Mouse (Mus musculus): Measurements from ENCODE around the gene Cpeb2. TPM values are rescaled to one million over a fixed set of nuclear protein-coding genes. Genes with fewer than 3 reads are reported as not detected.

The Cpeb2 gene
- total RNA-seq, 4 experiments from 2014 or later: 60.1 to 76.3 (median 66.6) TPM

DNA sequence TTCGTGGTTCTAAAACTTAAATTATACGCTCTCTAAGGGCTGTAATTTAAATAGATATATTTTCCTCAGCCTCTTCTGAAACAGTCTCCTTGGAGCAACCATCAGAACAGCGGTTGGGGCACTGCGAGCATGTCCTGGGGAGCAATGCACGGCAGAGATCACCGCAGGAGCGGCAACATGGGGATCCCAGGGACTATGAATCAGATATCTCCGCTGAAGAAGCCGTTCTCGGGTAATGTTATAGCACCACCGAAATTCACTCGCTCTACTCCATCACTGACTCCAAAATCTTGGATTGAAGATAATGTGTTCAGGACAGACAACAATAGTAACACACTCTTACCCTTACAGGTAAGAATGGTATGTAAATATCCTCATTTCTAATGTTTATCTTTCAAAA, 4.3 kb downstream of the Cpeb2 start:
- no peak for DNase-seq (ENCODE audit: low spot score in 2 of 2)

DNA sequence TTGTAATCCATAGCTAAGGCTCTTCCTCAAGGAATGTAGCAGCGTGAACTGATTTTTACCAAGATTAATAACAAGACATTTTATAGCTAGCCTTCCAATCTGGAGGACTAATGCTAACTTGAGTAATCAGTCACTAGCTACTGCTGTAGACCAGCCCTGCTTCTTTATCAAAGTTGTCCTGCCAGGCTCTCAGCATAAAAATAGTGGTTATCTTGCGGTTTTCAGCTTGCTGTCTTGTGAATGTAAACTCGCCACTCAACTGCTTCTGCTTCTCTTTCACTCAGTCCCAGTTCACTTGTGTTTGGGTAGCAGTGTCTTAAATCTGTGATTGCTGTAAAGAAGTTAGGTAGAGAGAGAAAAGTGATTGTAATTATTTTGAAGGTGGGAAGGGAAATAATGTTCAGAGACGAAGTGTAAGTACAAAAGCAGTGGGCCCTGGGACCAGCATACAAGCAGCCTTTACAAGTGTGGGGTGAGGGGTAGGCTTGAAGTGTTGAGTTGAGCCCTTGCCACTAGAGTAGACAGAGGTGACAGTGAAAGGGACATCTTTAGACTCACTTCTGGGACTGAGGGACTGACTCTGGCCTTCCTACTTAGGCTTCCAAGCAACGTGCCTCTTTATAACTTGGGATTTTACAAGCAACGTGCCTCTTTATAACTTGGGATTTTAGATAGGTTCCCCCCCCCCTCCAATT, 6.3 kb downstream of the Cpeb2 start:
- DNase-seq (ENCODE audit: low spot score in 2 of 2): no peak

DNA sequence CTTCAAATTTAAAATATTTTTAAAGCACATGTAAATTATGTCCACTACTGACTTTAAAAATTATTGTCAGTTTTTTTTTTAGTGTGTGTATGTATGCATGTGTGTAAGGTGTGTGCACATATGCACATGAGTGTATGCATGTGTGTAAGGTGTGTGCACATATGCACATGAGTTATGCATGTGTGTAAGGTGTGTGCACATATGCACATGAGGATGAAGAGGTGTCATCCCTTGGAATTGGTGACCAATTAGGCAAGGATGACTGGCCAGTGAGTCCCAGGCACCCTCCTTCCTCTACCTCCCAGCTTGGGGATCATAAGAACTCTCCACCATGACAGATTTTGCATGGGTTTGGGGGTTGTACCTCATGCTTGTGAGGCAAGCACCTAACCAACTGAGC, 7.8 kb downstream of the Cpeb2 start:
- no peak for DNase-seq (ENCODE audit: low spot score in 2 of 2)

- DNase-seq (ENCODE audit: low spot score in 2 of 2): no peak
These were observed 13.3 kb downstream of the Cpeb2 start for GRCm38 (mm10) chr5:43246236-43246635.

GRCm38 (mm10) chr5:43246954-43247353, 14.0 kb downstream of the Cpeb2 start:
- DNase-seq (ENCODE audit: low spot score in 2 of 2): no peak

GRCm38 (mm10) chr5:43248001-43248430, 15.0 kb downstream of the Cpeb2 start:
- DNase-seq (ENCODE audit: low spot score in 2 of 2): no peak

DNA sequence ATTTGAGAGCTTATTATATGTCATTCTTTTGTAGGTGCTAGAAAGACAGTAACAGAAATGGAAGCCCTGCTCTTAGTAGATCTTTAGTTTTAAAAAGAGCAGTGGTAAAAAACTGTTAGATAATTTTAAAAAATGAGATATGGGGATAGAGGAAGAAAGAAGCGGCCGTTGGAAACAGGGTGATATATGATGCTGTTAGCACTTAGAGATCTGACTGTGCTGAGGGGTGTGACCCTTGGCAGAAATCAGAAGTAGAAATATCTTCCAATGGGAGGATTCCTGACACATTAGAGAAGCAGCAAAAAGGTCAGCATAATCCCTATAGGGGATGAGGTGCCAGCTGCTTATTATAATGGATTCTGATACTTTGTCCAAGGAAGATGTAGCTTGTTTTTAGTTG, 24.5 kb downstream of the Cpeb2 start:
- no peak for DNase-seq (ENCODE audit: low spot score in 2 of 2)

GRCm38 (mm10) chr5:43258472-43259142, 25.6 kb downstream of the Cpeb2 start:
- no peak for DNase-seq (ENCODE audit: low spot score in 2 of 2)

DNA sequence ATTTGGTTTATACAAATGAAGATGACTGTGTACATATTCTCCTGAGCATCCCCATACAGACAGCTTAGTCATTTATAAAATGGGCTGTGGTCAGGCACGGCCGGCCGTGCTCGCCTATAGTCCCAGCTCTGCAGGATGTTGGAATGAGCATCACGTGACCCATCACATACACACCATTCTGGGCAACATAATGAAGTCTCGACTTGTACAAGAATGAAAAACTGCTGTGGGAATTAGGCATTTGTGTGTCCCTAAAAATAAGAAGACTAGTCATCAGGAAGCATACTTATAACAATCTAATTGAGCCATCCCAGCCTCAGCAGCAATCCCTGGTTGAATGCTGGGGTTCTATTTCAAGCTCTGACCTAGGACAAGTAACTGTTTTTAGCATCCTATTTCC, 28.8 kb downstream of the Cpeb2 start:
- DNase-seq (ENCODE audit: low spot score in 2 of 2): no peak

DNA sequence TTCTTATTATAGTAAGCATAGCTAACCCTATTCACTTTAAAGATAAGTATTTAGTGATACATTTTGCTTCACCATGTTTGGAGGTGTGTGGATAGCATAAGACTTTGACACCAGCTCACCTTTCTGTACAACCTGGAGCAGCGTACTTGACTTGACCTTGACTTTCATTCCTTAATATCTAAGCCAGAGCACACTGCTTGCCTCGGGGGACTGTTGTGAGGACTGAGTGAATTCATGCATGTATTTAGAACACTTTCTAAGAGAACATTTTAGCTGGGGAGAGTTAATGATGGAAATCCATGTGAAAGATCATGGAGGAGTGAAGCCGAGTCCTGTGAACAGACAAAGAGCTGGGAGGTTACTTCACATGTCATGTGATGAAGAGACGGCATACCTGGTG, 31.0 kb downstream of the Cpeb2 start:
- DNase-seq (ENCODE audit: low spot score in 2 of 2): no peak

- no peak for DNase-seq (ENCODE audit: low spot score in 2 of 2)
These were observed 31.7 kb downstream of the Cpeb2 start for GRCm38 (mm10) chr5:43264696-43265095.

- no peak for DNase-seq (ENCODE audit: low spot score in 2 of 2)
These were observed 45.0 kb downstream of the Cpeb2 start for GRCm38 (mm10) chr5:43277982-43278381.

DNA sequence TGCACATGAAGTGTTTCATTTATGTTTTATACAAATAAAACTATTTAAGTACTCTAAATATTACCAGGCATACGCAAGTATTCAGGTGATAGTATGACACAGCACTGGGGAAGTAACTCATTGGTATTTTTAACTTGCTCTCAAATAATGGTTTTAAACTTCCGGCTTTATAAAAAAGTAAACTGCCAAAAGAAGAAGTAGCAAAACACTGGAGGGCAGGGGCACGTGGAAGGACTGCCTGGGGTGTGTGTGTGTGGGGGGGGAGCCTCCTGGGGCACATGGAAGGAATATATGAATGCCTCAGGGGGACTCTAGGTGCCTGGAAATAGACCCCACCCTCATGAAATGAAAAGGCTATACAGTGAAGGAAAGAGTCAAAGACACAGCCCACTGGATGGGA, 46.8 kb downstream of the Cpeb2 start:
- DNase-seq (ENCODE audit: low spot score in 2 of 2): no peak

- DNase-seq (ENCODE audit: low spot score in 2 of 2): peak in 1 of 2 experiments; percentile 27
These were observed 52.8 kb downstream of the Cpeb2 start for GRCm38 (mm10) chr5:43285756-43286155.

GRCm38 (mm10) chr5:43289752-43290446, 56.9 kb downstream of the Cpeb2 start:
- no peak for DNase-seq (ENCODE audit: low spot score in 2 of 2)

- no peak for DNase-seq (ENCODE audit: low spot score in 2 of 2)
These were observed 60.2 kb downstream of the Cpeb2 start for GRCm38 (mm10) chr5:43293136-43293535.

DNA sequence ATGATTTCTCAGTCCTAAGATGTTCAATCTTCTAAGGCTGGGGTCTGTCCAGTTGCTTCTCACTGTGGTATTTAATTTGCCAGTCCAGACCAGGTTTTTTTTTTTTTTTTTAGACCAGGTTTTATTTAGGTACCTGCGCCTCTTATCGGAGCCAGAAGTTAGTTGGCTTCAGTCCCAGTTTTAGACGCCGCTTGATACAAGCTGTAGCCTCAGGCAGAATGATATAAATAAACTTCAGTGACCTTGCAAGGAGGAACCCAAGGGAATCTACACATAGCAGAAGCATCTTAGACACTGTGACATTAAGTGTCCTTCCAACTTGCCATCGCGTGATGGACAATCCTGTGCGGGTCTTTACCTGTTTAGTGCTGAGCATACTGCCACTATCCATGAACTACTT, 64.5 kb downstream of the Cpeb2 start:
- no peak for DNase-seq (ENCODE audit: low spot score in 2 of 2)

DNA sequence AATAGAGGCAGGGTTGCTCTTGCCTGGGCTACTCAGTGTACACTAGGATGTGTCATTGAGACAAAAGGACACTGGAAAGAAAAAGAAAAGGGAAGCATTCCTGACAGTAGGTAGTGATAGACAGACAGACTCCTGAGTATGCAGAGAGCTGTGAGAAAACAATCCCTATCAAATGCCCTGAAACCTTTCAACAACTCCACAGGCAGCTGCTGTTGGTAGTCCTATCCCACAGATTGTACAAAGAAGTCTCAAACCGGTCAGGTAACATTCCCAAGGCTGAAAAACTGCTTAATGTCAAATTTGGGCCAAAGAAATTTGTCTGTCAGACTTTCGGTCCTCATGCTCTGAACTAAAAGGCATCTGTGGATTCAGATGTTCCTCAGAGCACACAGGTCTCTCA, 66.0 kb downstream of the Cpeb2 start:
- no peak for DNase-seq (ENCODE audit: low spot score in 2 of 2)

- DNase-seq (ENCODE audit: low spot score in 2 of 2): no peak
These were observed 67.1 kb downstream of the Cpeb2 start for GRCm38 (mm10) chr5:43300076-43300475.

DNA sequence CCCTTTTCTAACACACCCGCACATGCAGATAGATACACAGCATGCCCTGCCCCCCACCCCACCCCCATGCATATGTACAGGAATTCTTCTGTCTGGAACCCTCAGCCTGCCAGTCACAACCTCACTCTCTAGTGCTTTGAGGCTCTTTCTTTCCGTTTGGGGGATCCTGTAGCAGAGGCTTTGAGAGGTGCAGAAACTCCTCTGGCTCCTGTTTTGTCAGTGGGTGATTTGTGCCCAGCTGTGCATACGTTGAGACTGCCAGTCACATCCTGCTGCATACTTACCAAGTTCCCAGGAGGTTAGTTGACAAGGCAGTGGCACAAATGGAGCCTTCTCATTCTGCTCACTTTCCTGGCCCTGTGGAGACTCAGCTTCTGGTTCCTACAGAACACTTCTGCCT, 68.0 kb downstream of the Cpeb2 start:
- no peak for DNase-seq (ENCODE audit: low spot score in 2 of 2)

DNA sequence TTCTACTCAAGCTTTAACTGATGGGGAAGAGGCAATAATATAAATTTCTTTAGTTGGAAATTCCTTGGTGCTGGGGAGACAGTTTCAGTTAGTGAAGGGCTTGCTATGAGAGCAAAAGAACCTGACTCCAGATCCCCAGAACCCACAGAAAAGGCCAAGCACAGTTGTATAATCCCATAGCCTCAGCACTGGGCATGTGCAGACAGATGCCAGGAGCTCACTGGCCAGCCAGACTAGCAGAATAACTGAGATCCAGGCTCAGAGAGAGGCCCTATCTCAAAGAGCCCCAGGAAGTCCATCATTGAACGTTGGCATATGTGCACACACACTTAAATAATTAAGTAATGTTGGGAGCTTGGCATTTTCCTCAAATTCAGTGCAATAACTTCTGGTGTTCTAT, 70.5 kb downstream of the Cpeb2 start:
- no peak for DNase-seq (ENCODE audit: low spot score in 2 of 2)

GRCm38 (mm10) chr5:43305449-43305848, 72.5 kb downstream of the Cpeb2 start:
- DNase-seq (ENCODE audit: low spot score in 2 of 2): no peak

- DNase-seq (ENCODE audit: low spot score in 2 of 2): no peak
These were observed 77.0 kb downstream of the Cpeb2 start for GRCm38 (mm10) chr5:43309961-43310360.

Data from left cerebral cortex, adult 8-10 months (tissue).